Mouse (Mus musculus): ENCODE results near the gene Ybx2. TPM values are rescaled to one million over a fixed set of nuclear protein-coding genes. Genes with fewer than 3 reads are reported as not detected.

Ybx2 gene
- not detected for polyA plus RNA-seq (2017; shearing (Covaris generic))

DNA sequence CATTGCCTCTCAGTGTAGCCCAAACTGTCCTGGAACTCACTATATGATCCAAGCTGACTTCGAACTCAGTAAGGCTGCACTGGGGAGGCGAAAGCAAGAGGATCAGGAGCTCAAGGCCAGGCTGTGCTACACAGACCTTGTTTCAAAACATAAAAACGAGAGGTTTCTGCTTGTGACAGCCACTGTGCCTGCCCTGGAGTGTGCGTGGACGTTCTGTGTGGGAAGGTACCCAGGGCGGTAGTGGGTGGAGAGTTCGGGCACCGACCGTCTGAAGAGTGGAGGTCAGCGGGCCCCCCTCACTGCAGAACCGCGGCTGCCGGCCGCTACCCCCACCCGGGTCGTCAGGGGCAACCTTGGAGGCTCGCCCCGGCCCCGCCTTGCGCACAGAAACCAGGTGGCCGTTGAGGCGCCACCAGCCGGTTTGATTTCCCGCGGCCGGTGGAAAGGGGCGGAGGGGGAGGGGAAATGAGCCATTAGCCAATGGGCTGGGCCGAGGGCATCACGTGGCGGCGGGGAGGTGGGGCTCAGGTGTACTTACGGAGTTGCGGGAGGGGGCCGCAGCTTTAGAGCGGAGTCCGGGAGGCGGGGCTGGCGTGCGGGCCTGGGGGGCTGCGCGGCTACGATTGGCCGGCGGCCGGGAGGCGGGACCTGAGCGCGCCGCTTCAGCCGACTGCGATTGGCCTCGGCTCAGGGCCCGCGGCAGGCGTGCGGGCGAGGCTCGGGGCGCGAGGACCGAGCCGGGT is at the start of gene Ybx2:
Gene Ybx2, plus strand, starts transcription at position 660 of the 743 bp plus-strand sequence.

DNA sequence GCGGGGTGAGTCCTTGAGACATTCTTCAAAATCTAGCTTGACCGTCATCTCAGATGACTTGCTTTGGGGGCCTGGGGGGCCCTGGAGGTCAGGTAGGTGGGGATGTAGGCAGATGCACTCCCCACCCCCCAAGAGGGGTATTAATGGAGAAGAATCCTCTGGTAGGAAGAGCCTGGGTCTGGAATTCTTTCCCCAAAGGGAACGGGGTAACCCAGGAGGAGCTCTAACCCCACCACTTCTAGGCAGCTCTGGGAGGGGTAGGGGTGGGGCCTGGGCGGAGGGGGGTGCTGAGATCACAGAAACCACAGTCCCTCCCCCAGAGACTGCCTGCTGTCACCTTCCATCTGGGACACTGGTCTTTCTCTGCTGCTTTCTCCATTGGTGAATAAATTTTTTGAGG is 40.3 kb upstream of the Ybx2 start, which contains the start of gene Acap1:
Gene Acap1, minus strand, starts transcription at position 249 of the 400 bp plus-strand sequence.

DNA sequence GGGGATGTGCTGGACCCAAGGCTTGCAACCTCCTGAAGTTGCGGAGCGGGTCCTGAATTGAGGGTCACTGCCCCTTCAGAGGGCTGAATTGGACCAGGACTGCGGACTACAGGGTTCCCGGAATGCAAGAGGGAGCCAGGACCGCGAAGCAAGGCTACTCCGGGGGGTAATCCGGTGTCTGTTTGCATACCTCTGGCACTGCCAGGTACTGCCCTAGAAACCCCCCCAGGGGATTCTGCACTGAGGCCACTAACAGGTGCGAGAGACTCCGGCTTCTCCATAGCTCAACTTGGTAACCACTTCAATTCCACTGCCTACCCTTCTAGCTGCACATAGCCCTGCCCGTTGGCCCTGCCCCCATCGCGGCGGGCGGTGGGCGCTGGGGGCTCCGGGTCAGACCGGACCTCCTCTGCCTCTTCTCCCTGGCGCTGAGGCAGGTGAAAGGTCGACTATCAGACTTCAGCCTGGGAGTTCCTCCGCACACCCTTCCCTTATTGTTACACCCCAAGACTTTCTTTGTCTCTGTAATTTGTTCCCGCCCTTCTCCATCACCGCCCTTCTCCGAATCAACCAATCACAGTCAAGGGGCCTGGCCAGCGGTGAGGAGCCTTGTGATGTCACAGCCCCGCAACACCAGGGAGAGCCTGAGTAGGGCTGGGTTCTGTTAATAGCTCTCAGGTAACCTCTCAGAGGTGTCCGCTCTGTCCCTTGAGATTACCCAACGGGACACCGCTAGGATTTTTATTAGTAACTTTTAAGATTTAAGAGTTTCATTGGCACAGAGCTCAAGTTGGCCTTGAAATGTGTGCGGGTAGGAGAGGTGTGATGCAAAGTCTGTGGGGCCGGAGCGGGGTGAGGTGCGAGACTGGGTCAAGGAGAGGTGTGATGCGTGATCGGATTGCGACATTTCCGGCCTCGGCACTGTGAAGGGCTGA is 34.9 kb upstream of the Ybx2 start, which contains the start of the genes 2810408A11Rik and Neurl4:
Gene 2810408A11Rik, minus strand, starts transcription at position 517 of the 935 bp plus-strand sequence.
Gene Neurl4, plus strand, starts transcription at position 602 of the 935 bp plus-strand sequence.

DNA sequence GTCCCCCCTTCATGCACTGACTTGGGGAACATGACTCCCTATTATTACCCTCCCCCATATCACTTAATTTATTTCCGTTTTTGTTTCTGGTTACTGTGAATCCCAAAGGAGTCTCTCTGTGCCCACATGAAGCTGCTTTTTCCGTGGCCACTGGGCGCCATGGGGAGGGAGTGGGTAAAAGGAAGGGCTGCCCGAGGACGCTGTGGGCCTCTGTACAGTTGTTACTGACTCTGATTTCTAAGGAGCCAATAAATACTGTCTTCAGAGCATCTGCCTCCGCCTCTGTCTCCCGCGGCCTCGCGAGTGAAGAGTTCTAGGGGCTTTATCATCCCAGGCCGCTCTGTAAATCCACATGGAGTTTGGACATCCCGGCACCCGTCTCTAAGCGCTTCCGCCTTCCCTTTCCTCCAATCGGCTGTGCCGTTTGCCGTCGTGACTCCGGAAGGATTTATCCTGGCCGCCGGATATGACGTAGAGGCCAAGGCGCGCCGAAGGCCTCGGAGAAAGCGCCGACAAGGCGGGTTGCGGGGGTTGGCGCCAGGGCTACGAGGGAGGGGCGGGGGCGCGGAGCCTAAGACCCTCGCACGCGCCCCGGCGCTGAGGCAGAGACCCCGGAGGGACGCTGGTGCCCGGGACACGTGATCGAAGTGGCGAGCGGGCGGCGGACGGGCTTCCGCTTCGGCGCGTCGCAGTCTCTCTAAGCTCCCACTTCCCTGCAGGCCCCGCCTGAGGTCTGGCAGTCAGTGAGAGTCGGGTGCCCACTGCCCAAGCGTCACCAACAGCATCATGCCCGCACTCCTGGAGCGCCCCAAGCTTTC is 21.8 kb upstream of the Ybx2 start, which contains the start of gene Gps2:
Gene Gps2, plus strand, starts transcription at position 335 of the 818 bp plus-strand sequence.

DNA sequence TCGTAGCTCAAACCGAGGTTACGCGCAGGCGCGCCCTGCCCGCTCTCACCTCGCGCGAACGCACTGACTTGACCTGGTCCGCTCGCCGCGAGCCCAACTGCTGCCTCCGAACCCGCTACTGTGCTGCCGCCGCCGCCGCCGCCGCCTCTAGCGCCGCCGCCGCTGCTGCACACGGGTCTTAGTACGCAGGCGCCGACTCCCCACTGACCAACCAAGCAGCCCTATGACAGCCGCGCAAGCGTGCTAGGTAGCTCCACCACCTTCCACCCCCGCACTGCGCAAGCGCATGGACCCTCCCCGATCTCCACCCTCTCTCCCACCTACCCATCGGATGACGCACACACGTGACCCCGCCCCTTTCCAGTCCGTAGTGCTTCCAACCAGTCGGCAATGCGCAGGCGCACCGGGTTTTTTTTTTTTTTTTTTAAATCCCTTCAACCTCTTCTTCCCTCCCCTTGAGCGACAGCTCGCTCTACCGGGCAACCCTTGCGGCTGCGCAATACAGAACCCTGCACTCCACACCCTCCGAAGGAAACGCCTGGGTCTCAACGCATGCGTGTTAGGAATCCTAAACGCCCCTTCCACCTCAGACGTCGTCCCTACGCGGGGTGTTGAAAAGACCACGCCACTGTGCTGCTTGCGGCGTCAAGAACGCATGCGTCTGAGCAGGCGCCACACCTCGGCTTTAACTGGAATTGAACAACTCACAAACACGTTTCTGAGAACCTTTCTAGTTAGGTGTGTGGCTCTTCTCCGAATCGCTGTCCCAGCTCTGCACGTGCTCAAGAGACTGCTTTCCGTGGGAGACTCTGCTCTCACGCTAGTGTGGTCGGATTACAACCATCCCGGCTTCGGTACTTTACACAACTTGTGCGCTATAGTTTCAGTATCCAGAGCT is 14.2 kb upstream of the Ybx2 start, which contains the start of gene Eif5a:
Gene Eif5a, minus strand, starts transcription at position 845 of the 898 bp plus-strand sequence.

DNA sequence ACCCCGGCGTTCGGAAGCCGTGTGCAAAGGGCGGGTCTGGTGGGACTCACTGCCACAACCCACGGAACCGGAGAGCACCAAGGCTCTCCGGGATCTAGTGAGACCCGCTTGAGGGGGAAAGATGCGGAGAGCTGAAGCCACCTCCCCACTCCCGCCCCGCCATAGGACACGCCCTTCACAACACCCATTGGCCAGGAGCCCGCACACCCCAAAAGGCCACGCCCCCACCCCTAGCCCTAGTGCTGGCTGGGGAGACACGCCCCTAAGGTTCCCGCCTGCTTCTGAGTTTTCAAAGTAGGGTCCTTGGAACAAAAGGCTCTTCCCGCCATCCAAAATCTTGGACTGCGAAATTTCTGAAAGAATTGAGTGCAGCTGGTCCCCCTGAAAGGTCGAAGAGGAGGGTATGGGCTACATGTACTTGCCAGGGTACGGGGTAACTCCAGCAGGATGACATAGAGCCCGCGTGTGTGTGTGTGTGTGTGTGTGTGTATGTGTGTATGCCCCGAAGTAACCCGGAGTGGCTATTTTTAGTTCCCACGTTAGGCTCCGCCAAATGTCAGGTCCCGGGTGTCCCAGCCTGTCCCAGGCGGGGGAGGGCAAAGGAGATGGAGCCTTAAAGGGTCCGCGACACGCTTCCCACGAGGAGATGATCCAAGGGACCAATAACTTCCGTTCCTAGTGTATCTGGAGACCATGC is 12.6 kb downstream of the Ybx2 start, which contains the start of gene Slc2a4:
Gene Slc2a4, minus strand, starts transcription at position 123 of the 697 bp plus-strand sequence.

DNA sequence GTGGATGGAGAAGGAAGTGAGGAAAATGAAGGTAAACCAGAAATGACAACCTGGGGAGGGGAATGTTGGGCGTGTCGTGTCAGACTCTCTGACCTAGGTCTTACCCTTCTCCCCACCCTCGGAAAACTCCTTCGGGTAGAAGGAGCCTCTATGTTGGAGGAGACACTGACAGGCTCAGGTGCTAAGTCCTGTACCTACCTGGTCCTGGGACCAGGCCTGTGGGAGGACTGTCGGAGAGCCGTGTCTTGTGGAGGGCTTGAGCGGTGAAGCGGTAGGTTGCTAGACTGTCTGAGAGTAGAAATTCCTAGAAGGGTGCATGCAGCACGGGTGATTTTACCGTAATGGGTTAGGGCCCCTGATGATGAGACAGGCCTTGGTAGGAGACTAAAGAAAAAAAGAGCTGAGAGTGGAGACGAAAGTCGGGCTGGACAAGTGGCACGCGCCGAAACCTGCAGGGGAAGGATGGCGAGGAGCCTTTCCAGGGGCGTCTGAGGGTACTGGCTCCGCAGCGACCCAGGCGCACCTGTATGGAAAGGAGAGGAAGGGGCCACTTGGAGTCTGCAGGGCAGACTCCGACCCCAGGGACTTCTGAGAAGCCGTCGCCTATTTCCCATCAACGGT is 29.2 kb downstream of the Ybx2 start, which contains the start of gene Cldn7:
Gene Cldn7, plus strand, starts transcription at position 130 of the 621 bp plus-strand sequence.

DNA sequence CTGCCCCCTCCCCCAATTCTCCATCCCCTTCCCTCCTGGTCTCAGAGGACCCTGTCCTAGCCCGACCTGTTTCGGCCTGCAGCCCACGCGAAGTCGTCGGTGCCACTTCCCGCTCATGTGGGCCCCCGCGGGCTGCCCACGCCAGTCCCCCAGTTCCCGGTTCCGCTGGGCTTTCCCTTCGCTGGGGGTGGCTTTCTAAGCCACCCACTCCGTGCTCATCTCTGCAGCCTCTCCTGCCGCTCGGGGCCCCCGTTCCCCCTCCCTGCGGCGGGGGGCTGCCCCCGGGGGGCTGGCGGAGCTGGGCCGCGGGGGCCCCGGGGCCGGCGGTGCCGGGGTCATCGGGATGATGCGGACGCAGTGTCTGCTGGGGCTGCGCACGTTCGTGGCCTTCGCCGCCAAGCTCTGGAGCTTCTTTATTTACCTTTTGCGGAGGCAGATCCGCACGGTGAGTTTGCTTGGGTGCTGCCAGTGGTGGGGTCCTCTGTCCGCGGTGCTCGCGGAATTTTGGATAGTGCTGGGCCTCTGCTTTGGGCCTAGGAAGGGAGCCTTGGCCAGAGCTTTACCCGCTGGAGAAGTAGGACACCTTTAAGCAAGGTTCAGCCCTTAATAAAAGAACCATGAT is 45.7 kb downstream of the Ybx2 start, which contains the start of gene Ctdnep1:
Gene Ctdnep1, plus strand, starts transcription at position 16 of the 622 bp plus-strand sequence.

DNA sequence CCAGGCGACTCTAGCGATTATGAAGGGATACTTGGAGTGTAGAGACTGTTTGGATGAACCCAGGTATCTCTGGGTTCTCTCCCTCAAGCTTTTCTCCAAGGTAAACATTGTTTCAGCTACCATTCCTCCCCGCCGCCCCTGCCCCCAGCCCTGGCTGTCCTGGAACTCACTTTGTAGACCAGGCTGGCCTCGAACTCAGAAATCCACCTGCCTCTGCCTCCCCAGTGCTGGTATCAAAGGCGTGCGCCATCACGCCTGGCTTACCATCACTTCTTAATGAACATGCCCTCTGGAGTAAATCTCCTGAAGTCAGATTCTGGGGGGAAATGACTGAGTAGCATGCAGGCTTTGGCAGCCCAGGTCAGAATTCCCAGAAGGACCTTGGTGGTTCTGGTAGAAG is 46.6 kb downstream of the Ybx2 start, which contains the start of gene Elp5:
Gene Elp5, minus strand, starts transcription at position 293 of the 400 bp plus-strand sequence.

Other genes starting within 250 kb of the Ybx2 start
- gene Tnfsf12, start 239.9 kb upstream of the Ybx2 start, polyA plus RNA-seq (2017; shearing (Covaris generic)), result not detected
- gene Tnfsfm13, start 239.7 kb upstream of the Ybx2 start, polyA plus RNA-seq (2017; shearing (Covaris generic)), result not detected
- gene Polr2a, start 177.2 kb upstream of the Ybx2 start, polyA plus RNA-seq (2017; shearing (Covaris generic)), result 53.7 TPM
- gene Slc35g3, start 173.8 kb upstream of the Ybx2 start, polyA plus RNA-seq (2017; shearing (Covaris generic)), result not detected
- 4.9 TPM for gene Zbtb4, start 169.9 kb upstream of the Ybx2 start, polyA plus RNA-seq (2017; shearing (Covaris generic))
- gene Chrnb1, start 139.9 kb upstream of the Ybx2 start, polyA plus RNA-seq (2017; shearing (Covaris generic)), result 3.5 TPM
- gene Fgf11, start 133.9 kb upstream of the Ybx2 start, polyA plus RNA-seq (2017; shearing (Covaris generic)), result not detected
- not detected for gene Tmem102, start 130.2 kb upstream of the Ybx2 start, polyA plus RNA-seq (2017; shearing (Covaris generic))
- gene Gm39566, start 120.5 kb upstream of the Ybx2 start, polyA plus RNA-seq (2017; shearing (Covaris generic)), result not detected
- not detected for gene Spem2, start 117.3 kb upstream of the Ybx2 start, polyA plus RNA-seq (2017; shearing (Covaris generic))
- gene Spem1, start 113.6 kb upstream of the Ybx2 start, polyA plus RNA-seq (2017; shearing (Covaris generic)), result not detected
- 0.65 TPM for gene Nlgn2, start 98.0 kb upstream of the Ybx2 start, polyA plus RNA-seq (2017; shearing (Covaris generic))
- gene Tmem256, start 97.3 kb upstream of the Ybx2 start, polyA plus RNA-seq (2017; shearing (Covaris generic)), result 121 TPM
- 30.1 TPM for gene Plscr3, start 89.4 kb upstream of the Ybx2 start, polyA plus RNA-seq (2017; shearing (Covaris generic))
- not detected for gene Tnk1, start 77.1 kb upstream of the Ybx2 start, polyA plus RNA-seq (2017; shearing (Covaris generic))
- gene Tmem95, start 57.8 kb upstream of the Ybx2 start, polyA plus RNA-seq (2017; shearing (Covaris generic)), result not detected
- gene Kctd11, start 54.4 kb upstream of the Ybx2 start, polyA plus RNA-seq (2017; shearing (Covaris generic)), result 1.1 TPM
- gene Acap1, start 40.3 kb upstream of the Ybx2 start, polyA plus RNA-seq (2017; shearing (Covaris generic)), result 549 TPM
- gene 2810408A11Rik, start 34.8 kb upstream of the Ybx2 start, polyA plus RNA-seq (2017; shearing (Covaris generic)), result 3.9 TPM
- gene Neurl4, start 34.7 kb upstream of the Ybx2 start, polyA plus RNA-seq (2017; shearing (Covaris generic)), result 4.2 TPM
- 152 TPM for gene Gps2, start 21.9 kb upstream of the Ybx2 start, polyA plus RNA-seq (2017; shearing (Covaris generic))
- gene Eif5a, start 13.8 kb upstream of the Ybx2 start, polyA plus RNA-seq (2017; shearing (Covaris generic)), result 1,005 TPM
- gene Slc2a4, start 12.4 kb downstream of the Ybx2 start, polyA plus RNA-seq (2017; shearing (Covaris generic)), result not detected
- not detected for gene Cldn7, start 29.0 kb downstream of the Ybx2 start, polyA plus RNA-seq (2017; shearing (Covaris generic))
- gene Ctdnep1, start 45.4 kb downstream of the Ybx2 start, polyA plus RNA-seq (2017; shearing (Covaris generic)), result 26.1 TPM
- 78.3 TPM for gene Elp5, start 46.7 kb downstream of the Ybx2 start, polyA plus RNA-seq (2017; shearing (Covaris generic))
- 496 TPM for gene Gabarap, start 55.3 kb downstream of the Ybx2 start, polyA plus RNA-seq (2017; shearing (Covaris generic))
- gene Phf23, start 60.0 kb downstream of the Ybx2 start, polyA plus RNA-seq (2017; shearing (Covaris generic)), result 111 TPM
- 16.7 TPM for gene Dvl2, start 64.8 kb downstream of the Ybx2 start, polyA plus RNA-seq (2017; shearing (Covaris generic))
- 142 TPM for gene Acadvl, start 79.6 kb downstream of the Ybx2 start, polyA plus RNA-seq (2017; shearing (Covaris generic))
- gene Dlg4, start 81.1 kb downstream of the Ybx2 start, polyA plus RNA-seq (2017; shearing (Covaris generic)), result 9.1 TPM
- gene Asgr1, start 118.3 kb downstream of the Ybx2 start, polyA plus RNA-seq (2017; shearing (Covaris generic)), result not detected
- not detected for gene Asgr2, start 156.8 kb downstream of the Ybx2 start, polyA plus RNA-seq (2017; shearing (Covaris generic))
- not detected for gene Mgl2, start 194.5 kb downstream of the Ybx2 start, polyA plus RNA-seq (2017; shearing (Covaris generic))
- not detected for gene Clec10a, start 220.4 kb downstream of the Ybx2 start, polyA plus RNA-seq (2017; shearing (Covaris generic))

All from CD4-positive, CD25-positive, alpha-beta regulatory T cell, adult 9 weeks (primary cell).